Mouse (Mus musculus) heart, embryonic 14.5 days (tissue): ENCODE measurements around the gene Nkx2-3. TPM values are rescaled to one million over a fixed set of nuclear protein-coding genes. Genes with fewer than 3 reads are reported as not detected.

ENCODE experiments used
- ATAC-seq: fragments of 200-750 bp; cut with Nextera tagmentation; 2 replicates; pipeline ENCODE4 v1.8.0; 2017; ENCODE audit warnings: low read depth, moderate TSS enrichment; ENCODE audit not compliant: insufficient number of reproducible peaks, insufficient read depth, low FRiP score
- H3K27ac ChIP-seq, 2 experiments: fragments of 200-500 bp in 1 of 2; fragments of 300-500 bp in 1 of 2; sonication (generic) in 1 of 2; replicated peaks in 1 of 2; 2 replicates each; pipeline ENCODE4 v1.5.1; 2012 to 2014; ENCODE audit warnings: low read depth in 2 of 2, low read length in 2 of 2, control low read depth in 1 of 2, mild to moderate bottlenecking in 1 of 2, mixed read lengths in 1 of 2; ENCODE audit not compliant: control insufficient read depth in 1 of 2, insufficient read depth in 1 of 2
- H3K27me3 ChIP-seq: fragments of 300-500 bp; sonication (generic); 2 replicates; pipeline ENCODE4 v1.6.1; 2014; ENCODE audit warnings: mild to moderate bottlenecking, low read length, control low read depth; ENCODE audit not compliant: control insufficient read depth, insufficient read depth
- H3K36me3 ChIP-seq: fragments of 300-500 bp; sonication (generic); 2 replicates; pipeline ENCODE4 v1.6.1; 2014; ENCODE audit warnings: mild to moderate bottlenecking, control low read depth, low read length, mixed read lengths; ENCODE audit not compliant: control insufficient read depth, insufficient read depth
- H3K4me1 ChIP-seq, 2 experiments: fragments of 200-500 bp in 1 of 2; fragments of 300-500 bp in 1 of 2; sonication (generic) in 1 of 2; 2 replicates each; pipeline ENCODE4 v1.6.1; 2012 to 2014; ENCODE audit warnings: low read length in 2 of 2, control low read depth in 1 of 2, mixed read lengths in 1 of 2; ENCODE audit not compliant: control insufficient read depth in 2 of 2, insufficient read depth in 2 of 2
- H3K4me2 ChIP-seq: fragments of 300-500 bp; sonication (generic); 2 replicates; pipeline ENCODE4 v1.6.1; 2014; ENCODE audit warnings: mild to moderate bottlenecking, low read length
- H3K4me3 ChIP-seq, 2 experiments: fragments of 200-500 bp in 1 of 2; fragments of 300-500 bp in 1 of 2; sonication (generic) in 1 of 2; 2 replicates each; pipeline ENCODE4 v1.5.1; 2012 to 2014; ENCODE audit warnings: low read length in 2 of 2, mild to moderate bottlenecking in 2 of 2, control low read depth in 1 of 2, low read depth in 1 of 2, moderate library complexity in 1 of 2; ENCODE audit not compliant: control insufficient read depth in 1 of 2, insufficient read depth in 1 of 2
- H3K9ac ChIP-seq: fragments of 300-500 bp; sonication (generic); 2 replicates; pipeline ENCODE4 v1.6.1; 2014; ENCODE audit warnings: mild to moderate bottlenecking, low read length
- H3K9me3 ChIP-seq: fragments of 300-500 bp; sonication (generic); 2 replicates; pipeline ENCODE4 v1.6.1; 2016; ENCODE audit warnings: low read length, control low read depth; ENCODE audit not compliant: control insufficient read depth
- WGBS: fragments of 180-500 bp; shearing (Covaris S2); extraction: QIAGEN DNeasy Blood & Tissue Kit; methylation state at CpG from one replicate; pipeline ENCODE4 v1.1.7; 2014; 5-methylcytosine and 5-hydroxymethylcytosine counted together
- polyA plus RNA-seq: library from polyadenylated mRNA; unstranded; fragments of >200 nt; fragmentation: Nextera tagmentation; extraction: Ambion mirVana; gene quantifications from 2 replicates; pipeline ENCODE4 v1.2.1, GENCODE M21; 2014

The Nkx2-3 gene
- polyA plus RNA-seq, 1 experiment from 2014 or later = not detected

DNA sequence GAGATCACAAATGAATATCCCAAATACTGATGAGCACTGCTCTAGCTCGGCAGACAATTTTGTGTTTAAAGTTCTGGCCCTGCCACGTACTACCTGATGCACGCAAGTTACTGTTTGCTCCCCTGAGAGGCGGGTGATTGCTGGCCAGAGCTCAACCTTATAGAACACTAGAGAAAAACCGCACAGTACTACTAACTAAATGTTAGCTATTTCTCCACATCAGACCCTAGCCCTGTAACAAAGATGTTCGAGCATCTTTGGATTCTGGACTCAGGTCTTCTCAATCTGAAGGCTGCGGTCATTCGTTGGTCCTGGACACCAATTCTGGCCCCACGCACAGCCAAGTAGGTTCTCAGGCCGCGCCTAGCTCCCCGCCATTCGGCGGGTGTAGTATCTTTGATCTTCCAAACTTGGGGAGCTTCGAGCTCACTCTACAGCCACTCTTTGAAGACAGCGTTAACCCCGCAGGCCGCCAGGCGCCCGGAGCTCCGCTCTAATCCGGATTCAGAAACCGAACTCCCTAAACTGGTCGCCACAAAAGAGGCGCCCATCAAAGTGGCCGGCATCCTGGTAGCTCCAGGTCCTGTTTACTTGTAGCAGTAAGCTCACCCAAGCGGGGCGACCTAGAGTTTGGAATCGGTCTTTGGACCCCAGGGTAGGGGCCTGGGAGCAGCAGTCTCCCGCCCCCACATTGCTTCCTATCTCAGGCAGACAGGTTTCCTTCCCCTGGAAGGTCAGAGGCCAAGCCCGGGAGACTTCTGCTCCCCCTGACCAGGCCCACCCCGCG is 11.4 kb upstream of the Nkx2-3 start:
- Histone ChIP-seq H3K4me3 (no peak overlapping the region), H3K4me2 (no peak overlapping the region), H3K27me3 (peaks cover 100% of the 10 kb centered on the region), H3K9ac (no peak overlapping the region), H3K27ac (no peak overlapping the region), H3K9me3 (no peaks in the 10 kb centered on the region), H3K4me1 (no peaks in the 10 kb centered on the region), H3K36me3 (no peaks in the 10 kb centered on the region)
- ATAC-seq = no peak
- WGBS = 3% methylated on average over 33 of the region's 33 CpGs

DNA sequence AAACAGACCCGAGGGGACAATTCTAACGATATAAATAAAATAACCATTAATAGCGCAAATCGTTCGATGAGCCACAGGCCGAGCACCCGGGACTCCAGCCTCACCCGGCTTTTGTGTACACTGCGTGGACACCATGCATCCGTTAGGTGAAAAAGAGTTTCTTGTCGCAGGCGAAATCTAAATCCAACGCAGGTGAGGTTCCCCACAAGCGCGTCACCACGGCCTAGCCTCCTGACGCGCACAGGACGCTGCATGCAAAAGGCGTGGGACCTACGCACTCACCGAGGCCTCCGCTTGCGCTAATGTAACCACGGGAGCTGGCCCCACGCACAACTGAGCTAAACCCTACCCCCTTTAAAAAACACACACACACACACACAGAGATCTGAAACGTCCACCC is 10.7 kb upstream of the Nkx2-3 start:
- Histone ChIP-seq H3K9me3 (no peaks in the 10 kb centered on the region), H3K27me3 (peaks cover 100% of the 10 kb centered on the region), H3K9ac (no peak overlapping the region), H3K4me2 (no peak overlapping the region), H3K4me3 (no peak overlapping the region), H3K4me1 (no peaks in the 10 kb centered on the region), H3K27ac (no peak overlapping the region), H3K36me3 (no peaks in the 10 kb centered on the region)
- WGBS = 2% methylated on average over 27 of the region's 27 CpGs
- no peak for ATAC-seq

DNA sequence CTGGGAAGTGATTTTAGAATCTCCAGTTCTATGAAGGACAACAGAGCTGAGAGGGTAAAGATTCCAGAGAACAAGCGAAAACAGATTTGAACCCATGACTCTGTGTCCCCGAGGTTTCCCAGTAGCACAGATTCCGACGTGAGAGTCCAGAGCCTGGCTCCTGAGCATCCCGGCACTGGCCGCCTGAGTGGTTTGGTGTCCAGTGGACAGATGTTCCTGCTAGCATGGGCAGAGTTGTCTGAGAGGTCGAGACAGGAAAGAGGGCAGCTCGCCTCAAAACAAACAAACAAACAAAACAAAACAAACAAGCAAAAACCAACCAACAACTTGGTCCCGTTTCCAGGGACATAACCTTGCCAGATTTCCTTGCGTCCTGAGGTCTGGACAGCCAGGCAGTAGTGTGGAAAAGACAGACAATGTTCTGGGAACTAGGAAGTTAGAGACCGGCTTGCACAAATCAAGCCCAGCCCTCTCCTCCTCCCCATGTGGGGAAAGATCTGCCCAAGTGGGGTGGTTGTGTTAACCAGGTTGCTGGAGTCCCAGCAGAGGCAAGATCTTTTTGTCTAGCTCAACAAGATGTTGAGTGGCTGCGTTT is 10.0 kb upstream of the Nkx2-3 start:
- Histone ChIP-seq H3K4me1 (no peaks in the 10 kb centered on the region; a peak in 1 of 4 replicates), H3K9me3 (no peaks in the 10 kb centered on the region), H3K27ac (no peak overlapping the region), H3K4me2 (no peak overlapping the region), H3K36me3 (no peaks in the 10 kb centered on the region), H3K27me3 (peaks cover 100% of the 10 kb centered on the region), H3K4me3 (no peak overlapping the region), H3K9ac (no peak overlapping the region)
- ATAC-seq = no peak
- 3% methylated on average over 12 of the region's 12 CpGs for WGBS

DNA sequence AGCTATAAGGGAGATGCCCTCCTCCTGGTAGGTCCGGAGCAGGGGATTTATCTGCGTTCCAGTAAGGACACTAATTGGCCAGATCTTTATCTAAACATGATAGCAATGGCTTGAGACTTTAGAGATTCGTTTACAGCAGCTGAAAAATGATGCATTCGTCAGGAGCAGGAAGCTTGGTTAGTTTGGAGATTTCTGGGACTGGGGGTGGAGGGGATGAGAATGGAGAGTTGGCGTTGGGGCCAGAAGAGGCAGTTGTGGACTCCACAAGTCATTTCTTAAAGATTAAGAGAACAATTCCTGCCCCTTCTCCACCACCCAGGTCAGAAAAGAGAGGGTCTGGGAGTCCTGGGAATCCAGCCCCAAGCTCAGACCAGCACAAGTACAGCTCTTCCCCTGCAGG is 8.6 kb upstream of the Nkx2-3 start:
- Histone ChIP-seq H3K27ac (no peak overlapping the region), H3K4me2 (no peak overlapping the region), H3K4me3 (no peak overlapping the region), H3K9ac (no peak overlapping the region), H3K36me3 (no peaks in the 10 kb centered on the region), H3K27me3 (peaks cover 98% of the 10 kb centered on the region), H3K9me3 (no peaks in the 10 kb centered on the region), H3K4me1 (no peaks in the 10 kb centered on the region; a peak in 1 of 4 replicates)
- 2% methylated on average over 5 of the region's 5 CpGs for WGBS
- ATAC-seq = no peak

DNA sequence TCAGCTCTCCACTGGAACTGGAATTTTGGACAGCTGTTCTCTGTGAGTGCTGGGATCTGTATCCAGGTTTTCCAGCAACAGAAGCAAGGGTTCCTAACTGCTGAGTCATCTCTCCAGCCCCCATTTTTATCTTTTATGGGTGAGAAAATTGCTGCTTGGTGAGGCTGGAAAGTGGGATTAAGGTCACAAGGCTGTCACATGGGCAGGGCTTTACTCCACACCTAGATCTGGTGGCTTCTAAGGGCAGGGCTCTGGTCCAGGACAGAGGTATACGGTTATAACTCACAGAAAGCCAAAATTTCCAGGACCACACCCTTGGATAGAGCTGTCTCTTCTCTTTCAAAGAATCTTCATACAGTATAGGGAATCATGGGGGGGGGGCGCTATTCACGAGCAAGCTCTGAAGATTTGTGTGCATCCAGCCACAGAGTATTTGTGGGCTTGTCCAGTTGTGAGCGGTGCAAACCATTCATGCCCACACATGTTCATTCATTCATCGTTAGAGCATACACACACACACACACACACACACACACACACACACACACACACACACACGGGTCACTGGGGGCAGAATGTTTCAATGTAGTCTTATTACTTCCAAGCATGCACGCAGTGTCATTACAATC is 7.5 kb upstream of the Nkx2-3 start:
- 12% methylated on average over 7 of the region's 7 CpGs for WGBS
- no peak overlapping the region for H3K4me2 ChIP-seq

DNA sequence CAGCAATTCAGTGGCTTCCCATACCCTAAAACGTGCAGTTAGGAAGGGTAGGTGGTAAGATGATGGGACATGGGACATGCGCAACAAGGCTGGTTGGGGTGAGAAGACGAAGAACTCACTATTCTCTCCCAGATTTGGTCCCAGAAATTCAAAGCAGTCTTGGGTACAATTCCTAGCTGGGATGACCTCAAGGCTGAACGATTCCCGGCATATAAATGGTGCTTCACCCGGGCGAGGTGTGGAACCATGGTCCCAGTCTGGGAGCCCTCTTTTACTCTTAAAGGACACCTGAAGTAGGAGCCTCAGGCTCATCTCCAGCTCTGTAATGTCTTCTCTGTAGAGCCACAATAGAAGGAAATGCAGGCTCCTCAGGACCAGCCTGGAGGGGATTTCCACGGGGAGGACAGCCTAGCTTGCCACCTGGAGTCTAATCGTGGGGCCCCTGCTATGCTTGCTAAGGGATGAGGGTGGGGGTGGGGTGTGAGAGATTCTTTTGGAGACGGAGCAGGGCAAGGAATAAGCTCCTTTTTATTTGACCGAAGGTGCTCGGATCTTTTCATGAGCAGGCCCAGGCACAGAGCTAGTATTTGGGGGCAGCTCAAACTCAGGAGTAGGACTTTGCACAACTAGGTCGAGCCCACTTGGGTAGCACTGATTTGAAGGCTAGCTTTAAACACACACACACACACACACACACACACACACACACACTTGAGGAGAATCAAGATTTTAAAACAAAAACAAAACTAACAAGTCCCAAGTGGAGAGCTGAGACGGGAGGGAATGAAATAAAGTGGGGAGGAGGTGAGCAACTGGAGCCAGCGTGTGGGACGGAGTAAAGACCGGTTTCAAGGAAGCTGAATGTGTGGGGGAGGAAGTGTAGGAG is 6.2 kb upstream of the Nkx2-3 start:
- Histone ChIP-seq H3K9ac (no peak overlapping the region), H3K27me3 (peaks cover 96% of the 10 kb centered on the region), H3K27ac (no peak overlapping the region), H3K9me3 (no peaks in the 10 kb centered on the region), H3K36me3 (no peaks in the 10 kb centered on the region), H3K4me1 (no peaks in the 10 kb centered on the region; a peak in 1 of 4 replicates), H3K4me2 (no peak overlapping the region), H3K4me3 (no peak overlapping the region)
- no peak for ATAC-seq
- 4% methylated on average over 17 of the region's 17 CpGs for WGBS

More for the DNA sequence above, 7.5 kb upstream of the Nkx2-3 start:
- H3K27me3 ChIP-seq = peaks cover 96% of the 10 kb centered on the region
- no peak overlapping the region for H3K27ac ChIP-seq
- no peak overlapping the region for H3K9ac ChIP-seq
- ATAC-seq = no peak
- H3K9me3 ChIP-seq = no peaks in the 10 kb centered on the region
- no peak overlapping the region for H3K4me3 ChIP-seq
- H3K4me1 ChIP-seq = no peaks in the 10 kb centered on the region; a peak in 1 of 4 replicates
- H3K36me3 ChIP-seq = no peaks in the 10 kb centered on the region
